Mouse (Mus musculus): ENCODE data around the gene Ap3b2.

DNA sequence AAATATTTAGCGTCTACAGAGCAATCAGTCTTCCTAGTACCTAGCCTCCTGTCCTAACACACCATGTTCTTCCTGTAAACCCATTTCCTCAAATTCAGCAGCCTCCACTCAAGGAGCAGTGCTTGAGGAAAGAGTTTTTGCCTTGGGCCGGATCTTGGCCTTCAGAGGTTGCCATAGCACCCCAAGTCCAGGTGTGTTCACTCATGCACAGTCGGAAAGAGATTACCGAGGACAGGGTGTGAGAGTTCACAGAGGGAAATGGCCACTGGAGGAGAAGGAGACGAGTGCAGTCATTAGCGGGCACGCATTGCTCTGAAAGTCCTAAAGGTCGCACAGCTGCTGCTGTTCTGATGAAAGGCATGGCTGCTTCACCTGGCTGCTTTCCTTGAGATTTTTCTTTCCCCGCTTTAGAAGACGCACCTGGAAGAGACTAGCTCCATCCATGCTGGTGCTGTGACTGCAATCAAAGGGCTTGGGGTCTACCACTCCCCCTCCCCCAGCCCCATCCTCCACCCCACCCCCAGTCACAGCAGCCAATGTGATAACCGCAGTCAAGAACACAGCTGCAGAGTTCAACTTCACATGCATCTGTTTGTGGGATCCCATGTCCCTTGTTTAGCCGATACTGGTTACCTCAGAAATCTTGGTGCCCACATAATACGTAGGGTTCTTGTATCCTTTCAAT lies 21.3 kb upstream of the Ap3b2 start:
- TF ChIP-seq POLR2A (IDR thresholded peaks at IDR 0.05; ENCODE audit: insufficient read length, low read depth) (no peak), POLR2AphosphoS2 (IDR thresholded peaks at IDR 0.05; ENCODE audit: insufficient read length, low read depth) (no peak), MYOD1 (IDR thresholded peaks at IDR 0.05; ENCODE audit: control insufficient read depth in 1 of 3, insufficient read length in 2 of 3, low read depth in 2 of 3) (no peak), USF1 (IDR thresholded peaks at IDR 0.05; ENCODE audit: low read depth) (no peak), REST (IDR thresholded peaks at IDR 0.05; ENCODE audit: insufficient read depth, insufficient read length) (no peak)
